Mouse (Mus musculus) heart, embryonic 15.5 days (tissue): Measurements from ENCODE around the gene Gabarapl1. TPM values are rescaled to one million over a fixed set of nuclear protein-coding genes. Genes with fewer than 3 reads are reported as not detected.
"Not testable (repeated sequence)": the region's sequence is repeated elsewhere in the genome, so short reads cannot be mapped to it uniquely, and the experiment has no call there.

Experiments
- ATAC-seq: fragments of 200-750 bp; cut with Nextera tagmentation; replicated peaks from 2 replicates; pipeline ENCODE4 v1.8.0; 2017; ENCODE audit warnings: low read depth, moderate TSS enrichment; ENCODE audit not compliant: insufficient number of reproducible peaks, insufficient read depth, low FRiP score
- H3K27ac ChIP-seq: fragments of 300-500 bp; sonication (generic); 2 replicates; pipeline ENCODE4 v1.5.1; 2015; ENCODE audit warnings: mild to moderate bottlenecking, inconsistent platforms
- H3K27me3 ChIP-seq: fragments of 300-500 bp; sonication (generic); 2 replicates; pipeline ENCODE4 v1.6.1; 2015; ENCODE audit warnings: inconsistent platforms
- H3K36me3 ChIP-seq: fragments of 300-500 bp; sonication (generic); 2 replicates; pipeline ENCODE4 v1.6.1; 2015; ENCODE audit warnings: mild to moderate bottlenecking, inconsistent platforms
- H3K4me1 ChIP-seq: fragments of 300-500 bp; sonication (generic); replicated peaks from 2 replicates; pipeline ENCODE4 v1.6.1; 2015; ENCODE audit warnings: inconsistent platforms
- H3K4me2 ChIP-seq: fragments of 300-500 bp; sonication (generic); 2 replicates; pipeline ENCODE4 v1.6.1; 2015; ENCODE audit warnings: inconsistent platforms, mild to moderate bottlenecking, moderate library complexity
- H3K4me3 ChIP-seq: fragments of 300-500 bp; sonication (generic); 2 replicates; pipeline ENCODE4 v1.5.1; 2015; ENCODE audit warnings: mild to moderate bottlenecking, inconsistent platforms
- H3K9ac ChIP-seq: fragments of 300-500 bp; sonication (generic); 2 replicates; pipeline ENCODE4 v1.6.1; 2015; ENCODE audit warnings: mild to moderate bottlenecking, inconsistent platforms
- H3K9me3 ChIP-seq: fragments of 300-500 bp; sonication (generic); replicated peaks from 2 replicates; pipeline ENCODE4 v1.6.1; 2016; ENCODE audit warnings: inconsistent platforms
- WGBS: fragments of 180-500 bp; shearing (Covaris S2); methylation state at CpG from one replicate; pipeline ENCODE4 v1.1.7; 2015; ENCODE audit warnings: mixed read lengths; 5-methylcytosine and 5-hydroxymethylcytosine counted together
- polyA plus RNA-seq: library from polyadenylated mRNA; unstranded; fragments of >200 nt; fragmentation: Nextera tagmentation; extraction: Ambion mirVana; gene quantifications from 2 replicates; pipeline ENCODE4 v1.2.1, GENCODE M21; 2015

The Gabarapl1 gene
- 41.6 and 44.6 TPM in 2 replicates for polyA plus RNA-seq

DNA sequence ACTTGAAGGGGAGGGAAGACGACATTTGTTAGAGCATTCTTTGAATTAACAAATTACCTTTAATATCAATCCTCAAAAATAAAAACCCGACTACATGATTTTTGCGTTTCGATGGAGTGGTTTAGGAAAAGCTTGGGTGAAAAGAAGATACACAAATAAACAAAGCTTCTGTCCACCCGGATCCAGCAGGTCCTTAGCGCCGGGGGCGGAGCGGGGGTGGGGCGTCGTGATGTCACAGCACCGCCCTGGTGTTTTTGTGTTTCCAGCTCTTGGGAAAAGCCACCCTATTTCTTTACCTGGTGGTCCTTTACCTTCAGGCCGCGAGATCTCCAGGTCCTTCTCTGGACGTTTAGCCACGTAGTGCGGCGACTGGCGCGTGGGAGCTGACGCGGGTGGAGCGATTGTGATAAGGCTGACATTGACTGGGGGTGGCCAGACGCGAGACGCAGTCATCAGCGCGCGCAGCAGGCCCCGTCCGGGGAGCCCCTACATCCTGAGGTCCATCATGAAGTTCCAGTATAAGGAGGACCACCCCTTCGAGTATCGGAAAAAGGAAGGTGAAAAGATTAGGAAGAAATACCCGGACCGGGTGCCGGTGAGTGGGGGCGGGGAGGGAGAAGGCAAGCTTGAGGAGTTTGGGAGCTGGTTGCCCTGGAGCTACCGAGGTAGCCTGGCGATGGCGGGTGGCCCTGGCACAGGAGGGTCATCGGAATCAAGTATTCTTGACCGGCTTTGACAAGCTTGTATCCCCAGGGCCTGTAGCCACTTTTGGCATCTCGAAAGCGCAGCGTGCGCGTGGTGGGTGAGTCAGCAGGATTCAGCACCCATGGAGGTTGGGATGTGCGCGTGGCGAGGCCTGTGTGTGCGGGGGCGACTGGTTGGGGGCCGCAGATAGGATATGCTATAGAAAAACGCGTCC lies at the start of gene Gabarapl1:
Gabarapl1 (plus strand) TSS at position 219 of the 919 bp plus-strand sequence.
- Histone ChIP-seq H3K4me3 (peak within 1 kb of the TSS; percentile 71), H3K27me3 (no peaks in the 10 kb centered on the region), H3K4me2 (peak within 1 kb of the TSS; percentile 87), H3K9me3 (no peaks in the 10 kb centered on the region), H3K4me1 (peaks cover 27% of the 10 kb centered on the region), H3K27ac (peak within 1 kb of the TSS; percentile 66), H3K36me3 (peaks cover 6% of the 10 kb centered on the region; the same call in 1 of the 2 replicates), H3K9ac (peak within 1 kb of the TSS; percentile 70)
- peak; percentile 79 for ATAC-seq
- under 1% methylated on average over 55 of the region's 55 CpGs for WGBS

DNA sequence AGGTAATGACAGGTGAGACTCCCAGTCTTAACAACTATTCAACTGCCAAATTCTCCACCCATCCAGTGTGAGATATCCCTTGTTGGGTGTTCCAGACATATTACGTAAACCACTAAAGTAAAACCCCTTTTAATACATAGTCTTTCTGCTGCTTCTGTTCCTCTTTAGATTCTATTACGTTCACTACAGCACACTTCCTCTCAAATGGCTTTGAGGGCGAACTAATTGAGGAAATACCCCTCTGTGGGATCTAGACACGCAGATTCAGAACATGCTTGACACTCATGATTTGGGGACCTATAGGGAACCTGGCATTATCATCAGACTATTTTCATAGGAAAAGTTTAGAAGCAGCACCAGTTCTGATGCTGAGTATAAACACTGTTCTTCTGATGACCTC lies 38.0 kb upstream of the Gabarapl1 start:
- Histone ChIP-seq H3K9me3 (no peaks in the 10 kb centered on the region), H3K9ac (no peak overlapping the region), H3K27ac (no peak overlapping the region), H3K4me1 (no peaks in the 10 kb centered on the region), H3K4me2 (no peak overlapping the region), H3K27me3 (no peaks in the 10 kb centered on the region), H3K4me3 (no peak overlapping the region), H3K36me3 (no peaks in the 10 kb centered on the region)
- no peak for ATAC-seq
- 66% methylated on average over 4 of the region's 4 CpGs for WGBS

DNA sequence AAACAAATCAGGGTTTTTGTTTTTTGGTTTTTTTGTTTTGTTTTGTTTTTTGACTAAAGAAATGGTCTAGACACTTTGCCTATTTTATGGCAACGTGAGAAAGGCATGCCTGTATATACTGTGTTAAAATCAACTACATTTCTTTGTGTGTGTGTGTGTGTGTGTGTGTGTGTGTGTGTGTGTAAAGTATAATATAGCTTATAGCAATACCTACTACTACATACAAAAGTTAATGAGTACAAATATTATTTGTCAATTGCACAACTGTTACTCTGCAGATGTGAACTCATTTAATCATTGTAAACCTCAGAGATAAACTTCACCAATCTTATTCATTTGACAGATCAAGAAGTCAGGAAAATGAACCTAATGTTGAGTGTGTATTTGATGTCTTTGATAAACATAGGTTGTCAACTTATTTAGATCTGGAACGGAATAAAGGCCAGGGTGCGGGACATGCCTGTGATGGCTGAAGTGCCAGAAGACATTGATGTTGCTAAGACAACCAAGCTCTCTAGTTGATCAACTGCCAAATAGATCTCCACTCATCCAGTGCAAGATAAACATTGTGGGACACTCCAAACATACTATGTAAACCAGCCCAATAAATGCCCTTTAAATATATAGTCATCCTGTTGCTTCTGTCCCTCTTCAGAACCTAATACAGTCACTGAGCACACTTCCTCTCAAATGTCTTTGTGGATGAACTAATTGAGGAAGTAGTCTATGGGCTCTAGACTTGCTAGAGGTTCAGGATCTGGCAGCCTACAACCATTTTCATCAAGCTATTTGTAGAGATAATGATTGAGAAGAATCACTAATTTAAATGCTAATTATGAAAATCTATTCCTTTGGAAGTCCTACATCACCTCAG lies 35.4 kb upstream of the Gabarapl1 start:
- WGBS, result 83% methylated on average over 3 of the region's 3 CpGs
- ATAC-seq, result no peak
- Histone ChIP-seq H3K4me3 (no peak overlapping the region), H3K27ac (no peak overlapping the region), H3K4me1 (no peaks in the 10 kb centered on the region), H3K9ac (no peak overlapping the region), H3K4me2 (no peak overlapping the region), H3K9me3 (0 out of 2 replicates have a peak, but pooled peaks cover 3% of the 10 kb centered on the region), H3K27me3 (no peaks in the 10 kb centered on the region), H3K36me3 (no peaks in the 10 kb centered on the region)

DNA sequence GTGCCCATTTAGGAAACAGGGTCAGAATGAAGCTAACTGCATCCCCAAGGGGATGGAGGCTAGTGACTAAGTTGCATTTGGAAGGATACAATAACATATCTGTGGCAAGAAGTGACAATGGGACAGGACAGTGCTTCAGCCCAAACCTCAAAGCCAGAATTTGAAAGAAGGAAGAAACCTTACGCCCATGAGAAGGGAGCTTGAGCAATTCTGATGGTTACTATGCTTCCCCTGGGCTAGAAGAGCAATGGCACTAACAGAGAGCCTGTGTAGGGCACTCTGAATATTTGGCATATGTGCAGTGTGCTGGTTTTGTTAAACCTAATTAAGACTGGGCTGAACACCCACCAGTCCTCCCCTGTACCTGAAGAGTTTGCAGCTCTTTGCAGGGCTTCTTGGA lies 33.4 kb upstream of the Gabarapl1 start:
- not testable (repeated sequence) for H3K9ac ChIP-seq
- 79% methylated on average over 1 of the region's 1 CpGs for WGBS

DNA sequence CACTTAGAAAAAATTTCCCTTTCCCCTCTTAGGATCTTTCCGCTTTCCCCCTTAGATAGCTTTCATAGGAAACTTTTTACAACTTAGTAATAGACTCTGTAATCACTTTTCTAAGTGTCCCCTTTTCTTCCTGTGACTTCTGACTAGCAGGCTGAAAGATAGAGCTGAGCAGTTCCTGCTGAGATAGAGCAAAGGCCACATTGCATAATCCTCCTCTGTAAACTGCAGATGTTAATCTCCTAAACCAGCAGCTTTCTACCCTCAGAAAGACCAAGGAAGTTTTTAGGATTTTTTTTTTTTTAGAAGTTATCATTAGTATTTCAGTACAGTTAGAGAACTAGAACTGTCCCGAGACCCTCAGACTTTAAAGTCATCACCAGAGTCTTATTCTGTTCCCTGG lies 29.5 kb upstream of the Gabarapl1 start:
- Histone ChIP-seq H3K36me3 (no peaks in the 10 kb centered on the region), H3K9me3 (peaks cover 5% of the 10 kb centered on the region; the same call in 1 of the 2 replicates), H3K9ac (no peak overlapping the region), H3K4me3 (no peak overlapping the region), H3K4me1 (no peaks in the 10 kb centered on the region), H3K27ac (no peak overlapping the region), H3K4me2 (no peak overlapping the region), H3K27me3 (no peaks in the 10 kb centered on the region)
- 74% methylated on average over 2 of the region's 2 CpGs for WGBS
- no peak for ATAC-seq

More for the DNA sequence above, 33.4 kb upstream of the Gabarapl1 start:
- not testable (repeated sequence) for H3K9me3 ChIP-seq, H3K27ac ChIP-seq, ATAC-seq, H3K27me3 ChIP-seq, H3K4me1 ChIP-seq, H3K4me3 ChIP-seq, H3K36me3 ChIP-seq, H3K4me2 ChIP-seq

DNA sequence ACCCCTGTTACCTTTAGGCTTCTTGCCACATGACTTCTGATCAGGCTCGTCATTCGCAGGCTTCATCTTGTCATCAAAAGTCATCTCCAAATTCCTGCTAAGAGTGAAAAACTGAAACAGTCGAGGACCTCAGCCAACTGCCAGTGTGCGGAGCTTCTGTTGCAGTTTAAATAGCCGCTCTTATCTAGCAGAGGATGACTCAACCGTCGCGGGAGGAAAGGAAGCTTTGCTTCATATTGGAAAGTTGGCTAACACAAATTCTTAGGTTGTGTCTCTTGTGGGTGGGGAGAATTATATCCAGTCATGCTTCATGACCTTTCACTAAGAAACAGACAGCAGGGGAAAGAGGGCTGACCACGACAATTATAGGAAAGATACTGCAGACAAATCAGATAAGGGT lies 25.9 kb upstream of the Gabarapl1 start, which contains the start of gene Olr1:
Olr1 (minus strand) TSS at position 142 of the 400 bp plus-strand sequence.
- Histone ChIP-seq H3K4me2 (no peak within 1 kb of the TSS), H3K9me3 (peaks cover 5% of the 10 kb centered on the region; the same call in 1 of the 2 replicates), H3K27me3 (no peaks in the 10 kb centered on the region), H3K4me1 (no peaks in the 10 kb centered on the region), H3K27ac (no peak within 1 kb of the TSS), H3K4me3 (no peak within 1 kb of the TSS), H3K9ac (no peak within 1 kb of the TSS), H3K36me3 (no peaks in the 10 kb centered on the region)
- ATAC-seq, result no peak
- 43% methylated on average over 9 of the region's 9 CpGs for WGBS

DNA sequence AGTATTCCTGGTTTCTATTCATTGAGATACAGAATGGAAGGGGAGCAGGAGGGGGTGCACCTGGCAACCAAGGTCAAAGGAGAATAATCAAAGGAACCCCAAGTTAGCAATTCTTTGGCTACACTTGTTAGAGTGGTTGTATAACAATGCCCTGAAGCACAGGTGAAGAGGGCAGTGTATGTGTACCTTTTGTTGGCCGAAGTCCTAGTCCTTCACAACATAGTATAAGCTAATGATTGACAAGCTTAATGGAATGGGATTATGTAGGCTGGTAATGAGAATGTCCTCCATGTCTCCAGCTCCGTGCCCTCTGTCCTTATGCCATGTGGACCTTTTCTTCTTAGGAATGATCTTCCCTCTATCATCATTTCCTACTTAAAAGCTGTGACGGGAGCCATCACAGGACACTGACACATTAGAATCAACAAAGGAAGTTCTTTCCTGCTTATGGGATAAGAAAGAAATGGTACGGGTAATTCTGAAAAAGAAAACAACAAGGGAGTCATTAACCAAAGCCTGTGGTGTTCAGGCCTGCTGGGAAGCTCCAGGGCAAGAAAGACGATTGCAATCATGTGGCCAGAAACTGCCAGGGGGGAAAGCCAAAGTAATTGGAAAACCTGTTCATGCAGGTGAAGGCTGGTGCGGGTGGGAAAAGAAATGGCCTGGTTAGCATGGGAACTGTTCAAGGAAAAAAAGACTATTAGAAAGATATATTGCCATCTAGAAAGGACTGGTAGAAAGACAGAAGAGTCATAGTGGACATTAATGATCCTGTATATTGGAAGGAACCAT lies 22.6 kb upstream of the Gabarapl1 start:
- Histone ChIP-seq H3K4me2 (no peak overlapping the region), H3K4me3 (no peak overlapping the region), H3K27me3 (no peaks in the 10 kb centered on the region), H3K9ac (no peak overlapping the region), H3K4me1 (peaks cover 6% of the 10 kb centered on the region; the same call in 1 of the 2 replicates), H3K27ac (no peak overlapping the region), H3K36me3 (no peaks in the 10 kb centered on the region), H3K9me3 (no peaks in the 10 kb centered on the region)
- no peak for ATAC-seq
- WGBS, result 71% methylated on average over 6 of the region's 6 CpGs

DNA sequence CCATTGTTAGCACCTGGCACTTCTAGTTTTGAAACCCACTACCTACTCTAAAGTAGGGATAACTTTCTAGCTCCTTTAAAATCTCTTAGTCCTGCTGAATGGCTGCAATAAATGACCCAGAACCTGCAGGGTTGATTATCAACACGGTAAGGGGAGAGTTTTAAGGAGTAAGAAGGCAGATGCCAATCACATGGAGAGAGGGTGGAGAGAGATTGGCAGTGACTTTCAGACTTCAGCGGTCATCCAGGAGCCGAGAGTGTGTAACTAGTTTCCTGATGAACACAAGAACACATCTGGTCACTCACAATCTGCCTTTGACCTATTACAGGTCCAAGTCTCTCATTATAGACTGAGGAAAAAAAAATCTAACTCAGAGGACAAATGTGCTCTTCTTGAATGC lies 20.6 kb upstream of the Gabarapl1 start, which contains the start of gene Tmem52b:
Tmem52b (plus strand) TSS at position 189 of the 400 bp plus-strand sequence.
- H3K4me2 ChIP-seq, result no peak within 1 kb of the TSS
- H3K9ac ChIP-seq, result no peak within 1 kb of the TSS
- H3K27me3 ChIP-seq, result no peaks in the 10 kb centered on the region
- 58% methylated on average over 3 of the region's 3 CpGs for WGBS
- H3K36me3 ChIP-seq, result no peaks in the 10 kb centered on the region
- H3K9me3 ChIP-seq, result no peaks in the 10 kb centered on the region
- ATAC-seq, result no peak
- H3K4me1 ChIP-seq, result peaks cover 6% of the 10 kb centered on the region; the same call in 1 of the 2 replicates
- no peak within 1 kb of the TSS for H3K27ac ChIP-seq
- H3K4me3 ChIP-seq, result no peak within 1 kb of the TSS

DNA sequence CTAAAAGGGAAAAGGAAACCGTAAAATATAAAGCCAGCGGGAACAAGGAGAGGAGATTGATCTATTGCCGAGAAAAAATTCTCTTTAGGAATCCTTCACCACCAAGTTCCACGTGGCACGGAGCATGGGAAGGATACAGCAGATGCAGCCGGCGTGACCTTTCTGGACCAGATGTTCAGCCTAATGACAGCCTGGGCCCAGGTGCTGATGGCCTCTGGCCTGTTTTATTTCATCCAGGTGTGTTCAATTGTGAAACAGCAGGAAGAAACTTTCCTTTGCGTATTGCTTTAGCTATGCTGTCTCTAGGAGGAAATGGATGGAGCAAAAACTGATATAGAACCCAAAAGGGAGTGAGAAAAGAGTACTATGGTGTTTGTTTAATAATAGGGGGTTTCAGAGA lies 20.1 kb upstream of the Gabarapl1 start:
- no peak overlapping the region for H3K9ac ChIP-seq
- H3K27me3 ChIP-seq, result no peaks in the 10 kb centered on the region
- H3K27ac ChIP-seq, result no peak overlapping the region
- H3K36me3 ChIP-seq, result no peaks in the 10 kb centered on the region
- H3K4me2 ChIP-seq, result no peak overlapping the region
- H3K9me3 ChIP-seq, result no peaks in the 10 kb centered on the region
- H3K4me1 ChIP-seq, result peaks cover 6% of the 10 kb centered on the region; the same call in 1 of the 2 replicates
- no peak for ATAC-seq
- WGBS, result 55% methylated on average over 8 of the region's 8 CpGs
- H3K4me3 ChIP-seq, result no peak overlapping the region

DNA sequence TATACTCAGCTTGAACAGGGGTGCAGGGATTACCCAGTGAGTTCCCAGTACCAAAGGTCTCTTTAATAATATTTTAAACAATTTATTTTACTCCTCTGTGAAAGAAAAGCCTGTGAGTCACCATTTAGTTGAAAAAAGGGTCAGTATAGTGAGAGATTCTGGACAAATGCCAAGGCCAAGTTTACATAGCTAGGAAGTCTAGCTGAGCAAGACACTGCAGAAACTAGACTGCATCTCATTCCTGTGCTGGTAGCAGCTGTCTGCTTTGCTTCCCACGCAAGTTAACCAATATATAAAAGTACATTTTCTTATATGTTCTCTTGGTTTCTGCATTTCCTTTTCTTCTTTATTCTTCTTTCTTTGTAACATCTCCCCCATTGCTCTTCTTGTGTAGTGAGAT lies 19.6 kb upstream of the Gabarapl1 start:
- no peaks in the 10 kb centered on the region for H3K9me3 ChIP-seq
- H3K27ac ChIP-seq, result no peak overlapping the region
- H3K4me1 ChIP-seq, result peaks cover 6% of the 10 kb centered on the region; the same call in 1 of the 2 replicates
- no peak overlapping the region for H3K9ac ChIP-seq
- H3K4me2 ChIP-seq, result no peak overlapping the region
- no peak for ATAC-seq
- no peaks in the 10 kb centered on the region for H3K36me3 ChIP-seq
- H3K4me3 ChIP-seq, result no peak overlapping the region
- WGBS, result 59% methylated on average over 1 of the region's 1 CpGs
- H3K27me3 ChIP-seq, result no peaks in the 10 kb centered on the region
